Mouse (Mus musculus): ENCODE data around the gene Map2k2.
"Not testable (repeated sequence)": the region's sequence is repeated elsewhere in the genome, so short reads cannot be mapped to it uniquely, and the experiment has no call there.

The Map2k2 gene
- long read RNA-seq, experiment 1, transcript Map2k2-207 (11 exons, 2,405 nt), result minor isoform, 36 of 183 reads
- long read RNA-seq, experiment 1, transcript Map2k2-202 (11 exons, 1,556 nt), result major isoform, 116 of 183 reads
- long read RNA-seq, experiment 1, partial matches to known transcripts, result 17 of 183 reads
- long read RNA-seq, experiment 1, other reads (novel, unspliced or antisense), result 13 of 183 reads
- long read RNA-seq, experiment 2, transcript Map2k2-202 (11 exons, 1,556 nt), result major isoform, 122 of 199 reads
- long read RNA-seq, experiment 2, transcript Map2k2-207 (11 exons, 2,405 nt), result minor isoform, 48 of 199 reads
- long read RNA-seq, experiment 2, partial matches to known transcripts, result 12 of 199 reads
- long read RNA-seq, experiment 2, other reads (novel, unspliced or antisense), result 16 of 199 reads

- intact Hi-C loops (cut with DNase I), result no loop called here
Measured at GRCm38 (mm10) chr10:81105565-81106112, at the start of gene Map2k2. Gene Map2k2 (plus strand): TSS chr10:81105915.

- intact Hi-C loops (cut with DNase I), result no loop called here
Measured at GRCm38 (mm10) chr10:81057406-81058130, 48.1 kb upstream of the Map2k2 start.

- intact Hi-C loops (cut with DNase I), result no loop called here
Measured at GRCm38 (mm10) chr10:81058896-81059295, 46.8 kb upstream of the Map2k2 start.

DNA sequence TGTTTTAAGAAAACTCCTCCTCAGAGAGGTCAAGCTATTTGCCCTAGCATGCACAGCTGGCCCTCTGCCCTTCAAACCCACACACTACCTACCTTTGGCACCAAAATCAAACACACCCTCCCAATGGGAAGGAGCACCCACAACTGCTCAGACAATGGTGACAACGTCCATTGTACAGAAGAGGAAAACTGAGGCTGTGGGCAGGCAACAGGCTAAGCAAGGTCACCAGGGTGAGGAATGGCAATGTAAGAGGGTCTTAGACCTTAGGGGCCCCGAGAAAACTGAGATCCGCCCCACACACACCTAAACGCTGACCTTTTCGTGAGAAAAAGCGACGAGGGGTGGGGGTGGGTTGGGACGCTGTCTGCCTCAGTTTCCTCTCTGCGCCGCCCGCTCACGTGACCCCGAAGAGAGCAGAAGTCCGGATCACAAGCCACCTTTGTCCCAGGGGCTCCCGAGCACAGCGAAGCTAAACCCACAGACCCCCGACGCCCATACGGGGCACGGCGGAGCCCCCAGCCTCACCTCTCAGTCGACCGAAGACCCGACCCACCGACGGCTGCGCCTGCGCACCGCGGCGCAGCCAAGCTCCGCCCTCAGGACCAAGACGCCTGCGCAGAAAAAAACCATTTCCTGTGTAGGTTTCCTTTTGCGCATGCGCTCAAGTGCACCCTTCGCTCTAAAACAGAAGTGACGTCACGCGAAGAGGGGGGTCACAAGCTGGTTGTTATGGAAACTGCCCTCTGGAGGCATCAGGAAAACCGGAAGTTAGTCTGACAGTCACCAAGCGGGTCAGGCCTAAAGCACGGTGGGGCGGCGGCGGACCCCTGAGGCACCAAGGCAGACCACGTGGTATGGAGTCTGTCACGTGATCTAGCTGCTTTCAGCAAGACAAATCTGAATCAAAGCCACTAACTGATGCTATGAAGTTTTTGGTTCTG lies 45.8 kb upstream of the Map2k2 start, which contains the start of gene Sgta:
Sgta (minus strand) TSS at position 579 of the 941 bp plus-strand sequence.
- intact Hi-C loops (cut with DNase I), result no loop called here

DNA sequence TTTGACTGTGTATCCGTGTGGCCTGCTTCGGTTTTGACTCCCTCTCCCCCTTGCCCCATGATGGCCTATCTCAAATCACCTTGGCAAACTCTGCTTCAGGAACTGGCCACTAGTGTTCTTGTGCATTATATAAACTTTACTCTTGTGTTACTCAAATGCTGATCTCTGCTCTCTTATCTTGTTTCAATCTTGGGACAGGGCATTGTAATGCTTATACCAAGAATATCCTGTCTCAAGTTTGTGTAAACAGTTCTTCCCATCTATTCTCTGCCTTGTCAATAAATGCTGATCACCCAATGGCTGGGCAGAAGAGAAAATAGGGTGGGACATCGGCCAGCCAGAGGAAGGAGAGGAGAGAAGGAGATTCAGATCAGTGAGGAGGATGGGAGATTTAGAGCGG lies 43.0 kb upstream of the Map2k2 start:
- intact Hi-C loops (cut with DNase I), result no loop called here

DNA sequence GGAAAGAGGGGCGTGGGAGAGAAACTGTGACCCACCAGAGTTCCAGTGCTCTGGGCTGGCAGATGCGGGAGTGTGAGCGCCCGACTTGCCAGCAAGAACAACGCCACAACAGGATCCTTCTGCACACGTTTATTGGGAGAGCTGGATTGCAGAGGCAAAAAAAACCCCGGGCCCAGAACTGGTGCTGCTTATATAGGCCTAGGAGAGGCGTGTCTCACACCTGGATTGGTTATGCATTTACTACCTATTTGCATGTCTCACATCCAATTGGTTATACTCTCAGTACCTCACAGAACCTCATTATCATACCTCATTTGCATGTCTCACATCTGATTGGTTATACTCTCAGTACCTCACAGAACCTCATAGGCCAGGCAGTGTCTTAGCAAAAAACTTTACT lies 41.2 kb upstream of the Map2k2 start:
- intact Hi-C loops (cut with DNase I), result not testable (repeated sequence)

DNA sequence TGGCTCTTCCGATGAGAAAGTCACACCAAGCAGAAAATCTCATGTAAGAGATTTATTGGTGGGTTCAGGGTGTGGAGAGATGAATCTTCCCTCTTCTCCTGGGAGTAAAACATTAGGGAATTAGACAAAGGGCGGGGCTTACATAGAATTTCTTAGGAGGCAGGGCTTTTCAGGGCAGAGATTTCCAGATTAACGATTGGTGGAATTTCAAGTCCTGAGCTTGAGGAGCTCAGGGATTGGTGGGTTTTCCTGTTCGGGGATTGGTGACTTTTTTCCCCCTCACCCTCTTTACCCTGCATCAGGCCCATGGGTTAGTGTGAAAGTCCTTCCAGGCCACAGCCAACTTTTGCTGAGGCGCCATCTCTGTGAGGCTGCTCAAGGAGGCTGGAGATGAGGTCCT lies 37.0 kb upstream of the Map2k2 start:
- intact Hi-C loops (cut with DNase I), result loop anchor here (5.0 kb wide), 1 partner anchor 34 kb away; no protein-coding TSS in a partner anchor

DNA sequence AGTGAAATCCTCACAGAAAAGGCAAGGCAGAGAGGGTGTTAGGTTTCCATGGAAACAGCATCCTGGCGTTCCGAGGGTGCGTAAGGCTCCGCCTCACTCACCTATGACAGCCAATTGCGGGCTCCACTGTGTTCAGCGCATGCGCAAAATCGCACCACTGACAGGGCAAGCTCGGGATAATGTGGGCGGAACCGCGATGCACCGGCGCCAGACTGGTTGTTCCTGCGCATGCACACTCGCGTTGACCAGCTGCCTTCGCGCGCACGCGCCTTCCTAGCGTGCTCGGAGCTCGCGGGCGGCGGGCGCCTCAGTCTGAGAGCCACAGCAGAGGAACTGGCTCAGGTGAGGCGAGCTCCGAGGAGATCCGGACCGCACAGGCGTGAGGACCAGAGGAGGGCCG lies 35.9 kb upstream of the Map2k2 start, which contains the start of gene Thop1:
Thop1 (plus strand) TSS at position 200 of the 400 bp plus-strand sequence.
- intact Hi-C loops (cut with DNase I), result loop anchor here (5.0 kb wide), 1 partner anchor 32 kb away; no protein-coding TSS in a partner anchor

DNA sequence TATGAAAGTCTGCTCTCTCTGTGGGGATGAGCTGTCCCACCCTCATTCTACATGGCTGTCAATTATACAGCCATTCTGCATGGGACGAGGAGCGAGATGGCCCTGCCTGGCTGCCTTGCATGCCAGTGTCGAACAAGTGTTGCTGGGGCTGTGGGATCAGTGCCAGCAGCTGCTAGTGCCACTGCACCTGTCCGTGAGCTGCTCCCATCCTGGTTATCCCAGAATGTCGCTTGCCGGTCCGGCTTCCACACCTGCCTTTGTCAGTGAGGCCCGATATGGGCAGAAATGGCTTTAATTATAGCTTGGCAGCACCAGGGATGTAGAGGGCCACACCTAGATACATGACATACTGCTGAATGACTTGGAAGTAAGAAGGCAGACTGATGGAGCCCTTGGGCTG lies 33.4 kb upstream of the Map2k2 start:
- intact Hi-C loops (cut with DNase I), result no loop called here

- intact Hi-C loops (cut with DNase I), result no loop called here
Measured at GRCm38 (mm10) chr10:81073464-81073863, 32.3 kb upstream of the Map2k2 start.

DNA sequence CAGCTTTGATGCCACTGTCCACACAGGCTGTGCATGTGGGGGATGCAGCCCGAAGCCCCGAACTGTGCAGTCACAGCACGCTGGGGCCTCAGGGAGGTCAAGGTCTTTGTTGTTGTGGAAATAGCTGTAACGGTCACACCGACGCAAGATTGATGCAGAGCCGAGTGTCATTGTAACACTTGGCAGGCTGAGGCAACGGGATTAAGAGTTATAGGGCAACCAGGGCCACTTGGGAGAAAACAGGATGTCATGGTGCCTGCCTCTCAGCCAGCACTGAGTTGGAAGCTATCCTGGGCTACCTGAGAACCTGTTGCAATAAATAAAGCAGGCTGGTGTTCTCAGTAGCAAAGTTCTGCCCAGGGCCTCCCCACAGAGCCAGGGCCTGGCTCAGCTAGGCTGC lies 30.0 kb upstream of the Map2k2 start:
- intact Hi-C loops (cut with DNase I), result no loop called here

DNA sequence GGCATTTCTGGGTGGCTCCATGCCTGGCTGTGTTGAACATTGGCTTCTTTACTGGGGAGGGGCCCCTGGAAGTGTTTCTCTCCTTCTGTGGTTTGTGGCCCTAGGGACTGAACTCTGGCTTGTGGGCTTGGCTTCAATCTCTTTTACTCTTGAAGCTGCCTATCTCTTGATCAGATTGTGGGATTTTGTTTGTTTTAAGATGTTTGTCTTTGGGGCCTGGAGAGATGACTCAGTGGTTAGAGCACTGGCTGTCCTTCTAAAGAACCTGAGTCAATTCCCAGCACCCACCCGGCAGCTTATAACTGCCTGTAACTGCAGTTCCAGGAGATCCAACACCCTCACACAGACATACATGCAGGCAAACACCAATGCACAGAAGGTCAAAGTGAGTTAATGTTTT lies 29.4 kb upstream of the Map2k2 start:
- intact Hi-C loops (cut with DNase I), result no loop called here

- intact Hi-C loops (cut with DNase I), result no loop called here
Measured at GRCm38 (mm10) chr10:81077916-81078315, 27.8 kb upstream of the Map2k2 start.

DNA sequence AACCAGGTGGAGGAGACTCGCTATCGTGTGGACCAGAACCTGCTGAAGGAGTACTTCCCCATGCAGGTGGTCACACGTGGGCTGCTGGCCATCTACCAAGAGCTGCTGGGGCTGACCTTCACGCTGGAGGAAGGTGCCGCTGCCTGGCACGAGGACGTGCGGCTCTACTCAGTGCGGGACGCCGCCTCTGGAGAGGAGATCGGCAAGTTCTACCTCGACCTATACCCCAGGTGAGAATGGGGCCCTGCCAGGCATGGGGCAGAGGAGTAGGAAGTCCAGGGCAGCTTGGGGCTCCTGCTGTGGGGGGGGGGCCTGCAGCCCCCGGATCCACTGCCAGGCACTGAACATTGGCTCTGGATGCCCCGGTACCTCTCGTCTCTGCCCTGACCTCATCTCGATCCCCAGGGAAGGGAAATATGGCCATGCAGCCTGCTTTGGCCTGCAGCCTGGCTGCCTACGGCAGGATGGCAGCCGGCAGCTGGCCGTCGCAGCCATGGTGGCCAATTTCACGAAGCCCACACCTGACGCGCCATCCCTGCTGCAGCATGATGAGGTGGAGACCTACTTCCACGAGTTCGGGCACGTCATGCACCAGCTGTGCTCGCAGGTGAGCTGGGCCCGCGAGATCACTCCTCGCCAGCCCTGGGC lies 25.6 kb upstream of the Map2k2 start:
- intact Hi-C loops (cut with DNase I), result loop anchor here (2.0 to 5.0 kb wide), 2 partner anchors 31 to 78 kb away; no protein-coding TSS in a partner anchor

DNA sequence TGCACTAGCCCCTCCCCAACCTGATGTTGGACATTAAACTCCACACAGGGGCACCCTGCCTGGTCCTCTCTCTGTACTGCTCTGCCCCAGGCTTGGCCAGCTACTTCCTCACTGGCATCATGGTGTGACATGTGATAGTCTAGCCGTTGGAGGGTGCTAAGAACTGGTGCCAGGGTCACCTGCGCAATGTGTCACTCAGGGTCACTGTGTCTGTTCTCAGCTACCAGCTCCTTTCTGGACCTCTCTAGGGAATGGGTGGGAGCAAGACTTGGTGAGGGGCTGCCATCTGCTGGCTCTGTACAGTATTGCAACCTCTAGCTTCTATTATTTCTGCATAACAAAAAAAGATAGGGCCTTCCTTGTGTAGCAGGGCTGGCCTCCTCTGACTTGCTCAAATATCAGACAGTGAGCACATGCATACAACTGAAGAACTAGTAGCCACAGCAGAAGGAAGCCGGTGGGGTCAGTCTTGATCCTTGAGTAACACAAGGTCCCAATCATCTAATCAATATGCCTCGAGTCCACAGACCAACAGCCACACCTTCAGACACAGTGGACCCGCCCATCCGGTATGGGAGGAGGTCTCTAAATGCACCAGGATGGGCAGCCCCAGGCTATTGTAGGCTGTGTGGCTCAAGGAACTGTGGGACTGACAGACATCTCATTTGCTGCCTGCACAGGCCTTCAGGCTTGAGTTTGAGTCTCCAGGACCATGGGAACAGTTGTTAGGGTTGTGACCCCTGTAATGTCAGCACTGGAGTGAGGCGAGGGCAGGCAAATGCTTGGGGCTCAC lies 23.4 kb upstream of the Map2k2 start:
- intact Hi-C loops (cut with DNase I), result loop anchor here (5.0 kb wide), 1 partner anchor 80 kb away; no protein-coding TSS in a partner anchor

DNA sequence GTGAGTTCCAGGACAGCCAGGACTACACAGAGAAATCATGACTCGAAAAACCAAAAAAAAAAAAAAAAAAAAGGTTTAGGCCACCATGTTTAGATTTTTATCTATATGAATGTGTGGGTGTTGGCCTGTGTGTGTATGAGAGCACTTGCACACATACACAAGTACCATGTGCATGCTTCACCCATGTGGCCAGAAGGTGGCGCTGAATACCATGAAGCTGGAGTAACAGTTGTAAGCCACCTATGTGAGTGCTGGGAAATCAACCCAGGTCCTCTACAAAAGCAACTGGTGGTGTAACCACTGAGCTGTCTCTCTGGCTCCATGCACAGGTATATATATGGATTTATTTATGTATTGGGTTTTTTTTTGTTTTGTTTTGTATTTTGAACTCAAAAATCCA lies 18.7 kb upstream of the Map2k2 start:
- intact Hi-C loops (cut with DNase I), result no loop called here

DNA sequence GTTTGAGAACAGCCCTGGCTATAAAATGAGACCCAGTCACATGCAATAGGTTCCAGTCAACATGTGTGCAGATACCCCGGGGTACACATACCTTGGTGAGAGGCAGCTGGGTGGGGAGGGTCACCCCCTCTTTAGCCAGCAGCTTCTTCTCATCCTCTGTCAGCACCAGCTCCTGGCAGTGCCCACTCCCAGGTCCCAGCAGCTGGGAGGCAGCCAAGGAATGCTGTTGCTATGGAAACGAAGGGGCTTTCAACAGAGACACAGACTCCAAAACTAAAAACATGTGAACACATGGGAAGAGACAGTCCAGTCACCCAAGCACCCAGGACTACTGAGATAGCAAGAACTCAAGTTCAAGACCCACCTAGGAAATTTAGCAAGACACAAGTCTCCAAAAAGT lies 16.5 kb upstream of the Map2k2 start:
- intact Hi-C loops (cut with DNase I), result no loop called here

- intact Hi-C loops (cut with DNase I), result loop anchor here (5.0 kb wide), 1 partner anchor 173 kb away; the partner anchor contains the start of gene Lmnb2
Measured at GRCm38 (mm10) chr10:81090621-81091020, 15.1 kb upstream of the Map2k2 start.
